16 mouse cellular contexts compared by ENCODE assay signal in the genomic region with DNA sequence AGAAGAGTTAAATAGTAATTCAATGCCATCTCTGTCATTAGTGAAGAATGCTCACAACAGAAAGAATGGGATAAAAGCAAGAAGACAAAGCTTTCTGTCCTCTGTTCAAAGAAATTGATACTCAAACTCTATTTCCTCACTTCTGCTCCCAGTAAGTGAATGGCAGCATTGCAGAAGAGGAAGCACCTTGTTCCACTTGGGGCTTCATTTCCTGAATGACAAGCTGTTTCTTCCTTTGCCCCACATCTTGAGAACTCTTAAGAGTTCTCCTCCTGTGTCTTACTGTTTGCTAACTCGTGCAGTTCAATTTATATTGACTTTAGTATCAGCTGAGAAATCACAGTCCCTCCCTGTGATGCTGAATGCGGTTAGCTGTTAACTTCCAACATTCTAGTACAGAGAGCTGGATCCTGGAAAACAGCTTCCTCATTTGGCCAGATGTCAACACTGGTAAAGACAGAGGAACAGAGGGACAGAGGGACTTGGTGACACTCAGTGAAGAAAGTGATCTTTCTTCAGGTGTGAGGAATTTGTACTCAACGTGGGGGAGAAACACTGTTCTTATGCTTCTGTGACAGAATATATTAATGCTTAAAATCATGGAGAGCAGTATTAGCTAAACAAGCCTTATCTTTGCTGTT.
"Had no signal": no experiment of that assay in that cellular context is flagged by ENCODE, and none has a peak within 500 bp of the region (broad histone marks: within the 10 kb centered on the region; RNA-seq: fewer than 3 reads in every experiment).

No protein-coding gene starts in this region.

- H3K27me3 ChIP-seq: limb, embryonic 12.5 days; liver, embryonic 13.5 days; megakaryocyte, embryonic 14.5 days; midbrain, embryonic 15.5 days; neural tube, embryonic 12.5 days; stomach, embryonic 15.5 days had no signal

- DNase-seq: kidney, adult 11 months; kidney, postnatal 10 days; kidney, postnatal 4 days; liver; liver, embryonic 13.5 days; liver, postnatal 0 days; lung, postnatal 36 days; retina, postnatal 1 day; right cerebral cortex, postnatal 4 days; spleen, adult 18-20 months had no signal

- ATAC-seq: liver, postnatal 0 days; lung, postnatal 0 days; midbrain, embryonic 15.5 days had no signal

- H3K36me3 ChIP-seq: limb, embryonic 12.5 days; liver, embryonic 13.5 days; midbrain, embryonic 15.5 days; neural tube, embryonic 12.5 days; stomach, embryonic 15.5 days had no signal
